Mouse (Mus musculus): ENCODE results near the gene Uba2. TPM values are rescaled to one million over a fixed set of nuclear protein-coding genes. Genes with fewer than 3 reads are reported as not detected.
"Not testable (repeated sequence)": the region's sequence is repeated elsewhere in the genome, so short reads cannot be mapped to it uniquely, and the experiment has no call there.

Gene Uba2
- polyA plus RNA-seq, 1 experiment from 2014 or later, result 256 TPM

GRCm38 (mm10) chr7:34176241-34176640 lies 6.8 kb upstream of the Uba2 start:
- H3K4me2 ChIP-seq (replicated peaks; ENCODE audit: low read depth, low read length); DNase-seq (ENCODE audit: low spot score); H3K36me3 ChIP-seq (ENCODE audit: control insufficient read depth, insufficient read depth, low read length); H3K9me3 ChIP-seq (ENCODE audit: control insufficient read depth, low read length); H3K27me3 ChIP-seq (ENCODE audit: control insufficient read depth, insufficient read depth, low read length); H3K4me3 ChIP-seq (ENCODE audit: low read depth, low read length); ATAC-seq (ENCODE audit: low FRiP score); H3K27ac ChIP-seq (ENCODE audit: low read depth, low read length); H3K4me1 ChIP-seq (replicated peaks; ENCODE audit: control insufficient read depth, insufficient read depth, low read length); H3K9ac ChIP-seq (ENCODE audit: low read depth, low read length): not testable (repeated sequence)
- 77% methylated on average over 6 of the region's 6 CpGs for WGBS

- 78% methylated on average over 1 of the region's 1 CpGs for WGBS
- Histone ChIP-seq H3K27me3 (ENCODE audit: control insufficient read depth, insufficient read depth, low read length) (no peaks in the 10 kb centered on the region), H3K4me1 (replicated peaks; ENCODE audit: control insufficient read depth, insufficient read depth, low read length) (no peaks in the 10 kb centered on the region), H3K9me3 (ENCODE audit: control insufficient read depth, low read length) (no peaks in the 10 kb centered on the region), H3K36me3 (ENCODE audit: control insufficient read depth, insufficient read depth, low read length) (no peaks in the 10 kb centered on the region), H3K27ac (ENCODE audit: low read depth, low read length) (no peak overlapping the region), H3K4me2 (replicated peaks; ENCODE audit: low read depth, low read length) (no peak overlapping the region), H3K9ac (ENCODE audit: low read depth, low read length) (no peak overlapping the region), H3K4me3 (ENCODE audit: low read depth, low read length) (no peak overlapping the region)
- no peak for ATAC-seq (ENCODE audit: low FRiP score)
- DNase-seq (ENCODE audit: low spot score), result no peak
These were observed 2.9 kb upstream of the Uba2 start for GRCm38 (mm10) chr7:34172251-34172650.

- Histone ChIP-seq H3K27me3 (ENCODE audit: control insufficient read depth, insufficient read depth, low read length) (no peaks in the 10 kb centered on the region), H3K9ac (ENCODE audit: low read depth, low read length) (peak overlapping the region; percentile 94), H3K36me3 (ENCODE audit: control insufficient read depth, insufficient read depth, low read length) (peaks cover 3% of the 10 kb centered on the region; the same call in 1 of the 2 replicates), H3K9me3 (ENCODE audit: control insufficient read depth, low read length) (no peaks in the 10 kb centered on the region), H3K4me2 (replicated peaks; ENCODE audit: low read depth, low read length) (peak overlapping the region; percentile 78), H3K4me1 (replicated peaks; ENCODE audit: control insufficient read depth, insufficient read depth, low read length) (no peaks in the 10 kb centered on the region), H3K4me3 (ENCODE audit: low read depth, low read length) (peak overlapping the region; percentile 94), H3K27ac (ENCODE audit: low read depth, low read length) (peak overlapping the region; percentile 81)
- ATAC-seq (ENCODE audit: low FRiP score) (peak; percentile 96), DNase-seq (ENCODE audit: low spot score) (peak; percentile 96)
- 10% methylated on average over 30 of the region's 30 CpGs for WGBS
These were observed 738 bp downstream of the Uba2 start for GRCm38 (mm10) chr7:34168470-34169251.

GRCm38 (mm10) chr7:34167766-34168469 lies 1.5 kb downstream of the Uba2 start:
- no peak for DNase-seq (ENCODE audit: low spot score)
- WGBS, result under 1% methylated on average over 54 of the region's 54 CpGs
- Histone ChIP-seq H3K9me3 (ENCODE audit: control insufficient read depth, low read length) (no peaks in the 10 kb centered on the region), H3K27ac (ENCODE audit: low read depth, low read length) (peak overlapping the region; percentile 81), H3K4me2 (replicated peaks; ENCODE audit: low read depth, low read length) (peak overlapping the region; percentile 78), H3K27me3 (ENCODE audit: control insufficient read depth, insufficient read depth, low read length) (no peaks in the 10 kb centered on the region), H3K36me3 (ENCODE audit: control insufficient read depth, insufficient read depth, low read length) (peaks cover 9% of the 10 kb centered on the region; the same call in 1 of the 2 replicates), H3K4me1 (replicated peaks; ENCODE audit: control insufficient read depth, insufficient read depth, low read length) (no peaks in the 10 kb centered on the region), H3K4me3 (ENCODE audit: low read depth, low read length) (peak overlapping the region; percentile 94), H3K9ac (ENCODE audit: low read depth, low read length) (peak overlapping the region; percentile 94)
- peak; percentile 43 for ATAC-seq (ENCODE audit: low FRiP score)

- ATAC-seq (ENCODE audit: low FRiP score) (no peak), DNase-seq (ENCODE audit: low spot score) (peak; percentile 54)
- no peaks in the 10 kb centered on the region for H3K9me3 ChIP-seq (ENCODE audit: control insufficient read depth, low read length)
- no peak overlapping the region for H3K9ac ChIP-seq (ENCODE audit: low read depth, low read length)
- no peak overlapping the region for H3K27ac ChIP-seq (ENCODE audit: low read depth, low read length)
- H3K4me2 ChIP-seq (replicated peaks; ENCODE audit: low read depth, low read length), result 0 out of 2 replicates have a peak overlapping the region, but pooled peaks have one; percentile 7
- 56% methylated on average over 4 of the region's 4 CpGs for WGBS
- H3K4me1 ChIP-seq (replicated peaks; ENCODE audit: control insufficient read depth, insufficient read depth, low read length), result no peaks in the 10 kb centered on the region
- no peak overlapping the region for H3K4me3 ChIP-seq (ENCODE audit: low read depth, low read length)
- H3K36me3 ChIP-seq (ENCODE audit: control insufficient read depth, insufficient read depth, low read length), result peaks cover 9% of the 10 kb centered on the region; the same call in 1 of the 2 replicates
- H3K27me3 ChIP-seq (ENCODE audit: control insufficient read depth, insufficient read depth, low read length), result no peaks in the 10 kb centered on the region
These were observed 2.5 kb downstream of the Uba2 start for GRCm38 (mm10) chr7:34166850-34167249.

GRCm38 (mm10) chr7:34165999-34166398 lies 3.4 kb downstream of the Uba2 start:
- 80% methylated on average over 3 of the region's 3 CpGs for WGBS
- H3K9me3 ChIP-seq (ENCODE audit: control insufficient read depth, low read length), result no peaks in the 10 kb centered on the region
- no peak overlapping the region for H3K9ac ChIP-seq (ENCODE audit: low read depth, low read length)
- no peak overlapping the region for H3K4me3 ChIP-seq (ENCODE audit: low read depth, low read length)
- no peak for ATAC-seq (ENCODE audit: low FRiP score)
- H3K4me1 ChIP-seq (replicated peaks; ENCODE audit: control insufficient read depth, insufficient read depth, low read length), result no peaks in the 10 kb centered on the region
- no peak for DNase-seq (ENCODE audit: low spot score)
- no peak overlapping the region for H3K27ac ChIP-seq (ENCODE audit: low read depth, low read length)
- no peaks in the 10 kb centered on the region for H3K27me3 ChIP-seq (ENCODE audit: control insufficient read depth, insufficient read depth, low read length)
- H3K36me3 ChIP-seq (ENCODE audit: control insufficient read depth, insufficient read depth, low read length), result peaks cover 9% of the 10 kb centered on the region; the same call in 1 of the 2 replicates
- no peak overlapping the region for H3K4me2 ChIP-seq (replicated peaks; ENCODE audit: low read depth, low read length)

- peaks cover 15% of the 10 kb centered on the region; the same call in 1 of the 2 replicates for H3K36me3 ChIP-seq (ENCODE audit: control insufficient read depth, insufficient read depth, low read length)
- no peak for DNase-seq (ENCODE audit: low spot score)
- no peak for ATAC-seq (ENCODE audit: low FRiP score)
- H3K9me3 ChIP-seq (ENCODE audit: control insufficient read depth, low read length), result no peaks in the 10 kb centered on the region
- no peak overlapping the region for H3K9ac ChIP-seq (ENCODE audit: low read depth, low read length)
- H3K27me3 ChIP-seq (ENCODE audit: control insufficient read depth, insufficient read depth, low read length), result no peaks in the 10 kb centered on the region
- H3K4me1 ChIP-seq (replicated peaks; ENCODE audit: control insufficient read depth, insufficient read depth, low read length), result no peaks in the 10 kb centered on the region
- no peak overlapping the region for H3K27ac ChIP-seq (ENCODE audit: low read depth, low read length)
- 95% methylated on average over 7 of the region's 7 CpGs for WGBS
- no peak overlapping the region for H3K4me3 ChIP-seq (ENCODE audit: low read depth, low read length)
- no peak overlapping the region for H3K4me2 ChIP-seq (replicated peaks; ENCODE audit: low read depth, low read length)
These were observed 4.7 kb downstream of the Uba2 start for GRCm38 (mm10) chr7:34164671-34165070.

GRCm38 (mm10) chr7:34159167-34159566 lies 10.2 kb downstream of the Uba2 start:
- no peak for DNase-seq (ENCODE audit: low spot score)
- H3K4me3 ChIP-seq (ENCODE audit: low read depth, low read length), result no peak overlapping the region
- H3K36me3 ChIP-seq (ENCODE audit: control insufficient read depth, insufficient read depth, low read length), result peaks cover 26% of the 10 kb centered on the region
- no peaks in the 10 kb centered on the region for H3K9me3 ChIP-seq (ENCODE audit: control insufficient read depth, low read length)
- no peaks in the 10 kb centered on the region for H3K27me3 ChIP-seq (ENCODE audit: control insufficient read depth, insufficient read depth, low read length)
- 94% methylated on average over 3 of the region's 3 CpGs for WGBS
- no peak overlapping the region for H3K4me2 ChIP-seq (replicated peaks; ENCODE audit: low read depth, low read length)
- H3K9ac ChIP-seq (ENCODE audit: low read depth, low read length), result no peak overlapping the region
- no peak for ATAC-seq (ENCODE audit: low FRiP score)
- no peaks in the 10 kb centered on the region for H3K4me1 ChIP-seq (replicated peaks; ENCODE audit: control insufficient read depth, insufficient read depth, low read length)
- no peak overlapping the region for H3K27ac ChIP-seq (ENCODE audit: low read depth, low read length)

Data from hindbrain, embryonic 11.5 days (tissue).